Mouse (Mus musculus) ES-E14 (cell line): ENCODE data around the gene Emc4.

ENCODE experiments used
- CHD2 ChIP-seq: IDR thresholded peaks from 2 replicates; pipeline ENCODE4 v1.6.1; 2014; ENCODE audit warnings: mild to moderate bottlenecking, low read depth, low read length, inconsistent platforms
- MAFK ChIP-seq: IDR thresholded peaks from 2 replicates; pipeline ENCODE4 v1.6.1; 2014; ENCODE audit warnings: mild to moderate bottlenecking, low read depth, low read length, inconsistent platforms; ENCODE audit not compliant: insufficient read depth
- ZC3H11A ChIP-seq: IDR thresholded peaks from 2 replicates; pipeline ENCODE4 v1.6.1; 2012; ENCODE audit warnings: low read depth, mild to moderate bottlenecking, inconsistent platforms, low read length, borderline replicate concordance
- ZNF384 ChIP-seq: IDR thresholded peaks from 2 replicates; pipeline ENCODE4 v1.6.1; 2012; ENCODE audit warnings: low read depth, low read length, inconsistent platforms

DNA sequence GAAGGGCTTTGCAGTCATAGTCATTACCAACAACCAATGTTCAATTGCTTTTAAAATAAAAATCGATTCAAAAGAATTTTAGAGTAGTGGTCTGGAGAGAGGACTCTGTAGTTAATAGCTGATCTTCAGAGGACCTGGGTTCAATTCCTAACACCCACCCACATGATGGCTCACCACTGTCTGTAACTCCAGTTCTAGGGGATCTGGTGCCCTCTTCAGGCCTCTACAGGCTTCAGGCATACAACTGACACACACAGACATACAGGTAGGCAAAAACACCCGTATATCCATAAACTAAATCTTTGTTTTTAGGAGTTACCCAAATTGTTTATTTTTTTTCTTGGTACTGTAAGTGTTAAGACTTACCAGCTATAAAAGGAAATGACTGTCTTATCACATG, 28.1 kb downstream of the Emc4 start:
- TF ChIP-seq ZC3H11A (no peak), ZNF384 (no peak), MAFK (no peak), CHD2 (no peak)
